Mouse (Mus musculus): Measurements from ENCODE around the gene Ifitm7.
"Not testable (repeated sequence)": the region's sequence is repeated elsewhere in the genome, so short reads cannot be mapped to it uniquely, and the experiment has no call there.

Ifitm7 gene

DNA sequence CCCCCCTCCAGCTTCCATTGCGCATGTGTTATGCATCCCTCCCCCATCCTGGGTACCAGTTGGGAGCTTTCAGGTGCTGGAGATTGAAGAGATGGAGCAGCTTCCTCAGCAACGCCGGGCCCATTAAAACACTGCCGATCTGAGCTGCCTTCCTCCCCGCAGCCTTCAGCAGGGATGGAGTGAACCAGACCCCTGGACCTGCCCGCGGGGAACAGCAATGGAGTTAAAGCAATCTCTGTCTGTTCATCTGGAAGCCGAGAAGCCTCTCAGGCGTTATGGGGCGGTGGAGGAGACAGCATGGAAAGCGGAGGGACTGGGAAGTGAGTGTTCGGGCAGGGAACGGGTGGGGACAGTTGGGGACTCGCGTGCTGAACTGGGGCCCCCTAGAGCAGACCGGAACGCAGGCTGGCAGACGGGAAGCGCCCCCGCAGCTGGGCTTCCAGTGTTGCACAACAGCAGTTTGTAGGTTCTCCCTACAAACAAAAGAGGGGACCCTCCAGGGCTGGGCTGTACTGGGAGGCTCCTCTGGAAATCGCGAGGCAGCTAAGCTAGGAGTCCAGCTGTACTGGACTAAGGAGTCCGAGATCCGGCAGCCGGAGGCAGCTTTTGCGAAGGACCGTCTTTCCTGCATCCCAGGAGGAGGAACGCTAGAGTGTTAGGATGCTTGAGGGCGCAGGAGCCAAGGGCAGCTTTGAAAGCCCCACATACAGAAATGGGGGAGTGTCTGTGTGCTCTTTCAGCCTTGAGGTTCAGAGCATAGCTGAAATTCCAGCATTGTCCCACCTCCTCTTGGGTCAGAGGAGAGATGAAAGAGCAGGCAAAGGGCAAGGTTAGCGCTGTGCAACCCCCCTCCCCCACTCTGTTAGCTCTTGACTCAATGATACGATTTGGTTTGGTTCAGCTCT lies at the start of gene Ifitm7, which contains the start of gene 2900011O08Rik:
TSS of gene Ifitm7 (minus strand) at position 315 of the 905 bp plus-strand sequence.
TSS of gene 2900011O08Rik (plus strand) at position 31 of the 905 bp plus-strand sequence.
- no peak for DNase-seq

DNA sequence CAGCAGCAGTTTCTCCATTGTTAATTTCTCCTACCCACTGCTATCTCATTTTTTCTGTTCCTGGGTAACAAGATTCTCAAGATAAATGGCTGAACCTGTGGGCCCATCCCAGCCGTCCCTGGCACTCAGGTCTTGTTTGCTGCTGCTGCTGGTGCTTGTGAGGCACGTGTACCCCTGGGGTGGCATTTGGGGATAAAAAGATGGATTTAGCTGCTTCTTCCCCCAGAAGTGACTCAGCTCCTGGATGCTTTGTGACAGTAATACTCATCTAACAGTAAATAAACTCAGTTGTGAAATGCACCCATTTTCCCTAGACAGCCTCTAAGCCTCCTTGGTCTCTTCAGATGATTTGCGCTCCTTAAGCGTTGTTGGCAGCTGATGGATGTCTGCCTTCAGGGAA lies 46.4 kb upstream of the Ifitm7 start:
- DNase-seq: no peak

DNA sequence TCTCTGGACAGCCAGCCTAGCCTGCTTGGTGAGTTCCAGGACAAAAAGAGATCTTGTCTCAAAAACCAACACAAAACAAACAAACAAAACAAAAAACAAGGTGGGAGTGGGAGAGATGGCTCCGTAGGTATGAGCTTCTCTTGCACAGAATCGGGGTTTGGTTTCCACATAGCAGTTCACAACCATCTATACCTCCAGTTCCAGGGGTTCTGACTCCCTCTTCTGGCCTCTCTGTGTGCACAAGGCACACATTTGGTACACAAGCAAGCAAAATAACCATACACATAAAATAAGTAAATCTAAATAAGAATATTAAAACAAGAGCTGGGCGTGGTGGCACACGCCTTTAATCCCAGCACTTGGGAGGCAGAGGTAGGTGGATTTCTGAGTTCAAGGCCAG lies 44.0 kb upstream of the Ifitm7 start:
- no peak for DNase-seq

DNA sequence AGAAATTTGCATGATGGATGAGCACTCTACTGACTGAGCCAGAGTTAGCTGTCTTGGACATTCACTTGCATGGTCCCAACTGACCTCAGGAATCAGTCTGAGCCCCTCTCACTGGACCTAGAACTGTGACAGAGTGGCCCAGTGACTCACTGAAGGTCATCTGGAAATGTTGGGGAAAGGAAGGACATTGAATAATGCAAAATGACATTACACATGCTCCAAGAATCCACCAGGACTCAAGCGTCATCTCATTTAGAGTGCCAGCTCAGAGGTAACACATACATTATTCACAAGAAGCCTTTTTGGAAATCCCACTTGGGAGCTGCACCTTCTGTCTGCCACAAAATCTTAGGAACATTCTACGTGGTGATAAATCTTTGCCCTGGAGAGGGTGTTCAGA lies 43.2 kb upstream of the Ifitm7 start:
- DNase-seq: no peak

DNA sequence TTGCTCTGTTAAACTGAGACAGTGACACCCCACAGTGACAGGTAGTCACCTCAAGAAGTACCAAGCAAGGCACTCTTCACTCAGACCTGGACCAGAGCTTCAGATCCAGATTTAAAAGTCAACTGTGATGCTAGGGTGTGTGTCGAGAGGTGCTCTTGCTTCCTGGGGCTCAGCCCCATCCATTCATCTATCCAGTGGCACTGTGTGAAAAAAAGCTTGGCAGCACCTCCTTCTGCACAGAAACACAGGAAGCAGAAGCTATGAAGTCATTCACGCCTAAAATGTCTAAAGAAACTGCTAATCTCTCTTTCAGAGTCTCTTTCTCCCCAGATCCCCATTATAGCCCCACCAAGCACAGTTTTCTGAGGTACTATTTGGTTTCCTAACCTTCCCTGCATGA lies 42.4 kb upstream of the Ifitm7 start:
- no peak for DNase-seq

DNA sequence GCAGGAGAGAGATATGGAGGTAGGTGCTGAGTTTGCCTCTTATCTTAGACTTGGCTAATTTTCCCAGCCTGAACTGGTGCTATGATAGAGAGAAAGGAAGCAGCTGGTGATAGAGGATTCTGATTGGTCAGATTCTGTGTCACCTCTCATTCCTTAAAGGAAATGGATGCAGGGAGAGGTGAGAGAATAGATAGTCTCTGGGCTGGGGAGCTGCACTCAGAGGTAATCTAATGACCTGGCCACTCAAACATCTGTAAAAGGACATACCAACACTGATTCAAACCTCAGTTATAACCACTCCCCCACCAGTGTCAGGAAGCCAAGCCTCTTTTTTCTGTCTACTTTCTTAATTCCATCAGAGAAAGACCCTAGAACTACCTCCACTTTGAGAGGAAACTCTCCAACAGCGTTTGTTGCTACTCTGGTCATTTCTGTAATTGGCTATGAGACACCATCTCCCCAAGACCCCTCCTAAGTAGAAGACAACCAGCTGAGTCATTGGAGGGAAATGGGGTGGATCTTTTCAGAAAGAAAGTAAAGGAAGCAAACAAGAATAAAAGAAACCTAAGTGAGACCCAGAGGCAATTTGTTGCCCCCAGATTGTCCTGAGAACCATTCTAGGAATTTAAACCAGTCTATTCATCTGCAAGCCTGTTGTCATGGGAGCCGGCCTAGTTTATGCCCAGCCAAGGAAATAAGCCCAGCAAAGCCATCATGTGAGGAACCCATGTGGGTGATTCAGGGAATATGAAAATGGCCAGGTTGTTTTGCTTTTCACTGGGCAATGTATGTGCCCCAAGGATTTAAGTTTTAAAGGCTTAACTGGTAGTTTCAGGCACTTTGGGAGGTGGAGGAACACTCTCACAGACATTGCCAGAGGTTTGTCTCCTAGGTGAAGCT lies 38.7 kb upstream of the Ifitm7 start:
- DNase-seq: no peak

DNA sequence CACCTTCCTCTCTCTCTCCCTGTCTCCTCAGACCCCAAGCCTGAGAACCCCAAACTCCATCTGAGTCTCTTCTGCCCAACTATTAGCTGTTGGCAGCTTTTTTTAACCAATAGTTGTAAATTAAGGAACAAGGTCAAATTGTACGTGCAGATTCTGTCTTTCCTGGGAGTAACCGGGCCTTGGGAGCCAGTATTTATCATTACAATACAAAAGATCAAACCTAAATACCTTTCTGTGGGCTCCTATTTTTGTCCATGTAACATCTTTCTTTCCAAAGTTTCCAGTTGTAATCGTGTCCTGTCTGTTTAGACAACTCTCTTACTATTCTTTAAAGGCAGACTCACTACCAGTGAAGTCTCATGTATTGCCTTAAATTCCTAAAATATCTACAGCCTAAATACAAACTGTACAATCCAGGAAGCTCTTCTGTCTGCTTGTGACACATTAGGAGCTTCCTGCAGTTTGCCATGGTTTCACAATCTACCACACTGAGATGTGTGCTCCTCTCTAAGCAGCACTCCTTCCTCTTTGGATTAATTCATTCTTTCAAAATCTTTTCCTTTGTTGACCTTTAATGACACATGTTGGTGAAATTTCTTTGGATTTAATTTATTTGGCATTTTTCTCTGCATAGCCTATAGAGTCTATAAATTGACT lies 34.6 kb upstream of the Ifitm7 start:
- no peak for DNase-seq

DNA sequence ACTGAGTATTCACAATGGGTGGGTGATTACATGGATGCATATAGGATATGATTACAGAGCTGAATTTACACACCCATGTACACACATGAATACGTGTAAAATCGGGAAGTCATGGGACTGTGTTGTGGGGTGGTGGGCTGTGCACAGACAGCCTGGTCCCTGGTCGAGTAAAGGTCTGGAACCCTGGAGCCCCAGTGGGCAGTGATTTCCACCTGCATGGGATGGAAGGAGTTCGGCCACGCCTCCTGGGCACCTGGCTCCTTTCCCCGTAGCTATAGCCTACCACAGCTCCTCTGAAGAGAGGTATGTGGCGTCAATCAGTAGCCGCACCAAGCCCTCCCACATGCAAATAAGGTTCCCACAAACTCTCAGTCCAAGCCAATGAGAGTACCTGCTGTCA lies 30.6 kb upstream of the Ifitm7 start:
- no peak for DNase-seq

DNA sequence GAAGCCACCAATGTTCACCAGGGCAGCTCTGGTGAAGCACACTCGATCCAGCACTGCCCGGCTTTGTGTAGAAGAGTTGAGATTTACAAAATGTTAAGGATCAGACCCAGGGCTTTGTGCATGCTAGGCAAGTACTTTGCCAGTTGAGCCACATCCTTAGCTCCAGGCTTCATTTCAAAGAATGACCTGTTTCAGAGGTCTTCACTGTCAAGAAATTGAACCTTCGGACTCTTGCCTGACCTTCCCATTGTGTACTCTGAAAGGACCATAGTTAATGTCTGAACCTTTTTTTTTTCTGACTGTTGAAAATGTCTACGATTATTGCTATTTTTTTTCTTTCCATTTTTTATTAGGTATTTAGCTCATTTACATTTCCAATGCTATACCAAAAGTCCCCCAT lies 23.3 kb upstream of the Ifitm7 start:
- no peak for DNase-seq

DNA sequence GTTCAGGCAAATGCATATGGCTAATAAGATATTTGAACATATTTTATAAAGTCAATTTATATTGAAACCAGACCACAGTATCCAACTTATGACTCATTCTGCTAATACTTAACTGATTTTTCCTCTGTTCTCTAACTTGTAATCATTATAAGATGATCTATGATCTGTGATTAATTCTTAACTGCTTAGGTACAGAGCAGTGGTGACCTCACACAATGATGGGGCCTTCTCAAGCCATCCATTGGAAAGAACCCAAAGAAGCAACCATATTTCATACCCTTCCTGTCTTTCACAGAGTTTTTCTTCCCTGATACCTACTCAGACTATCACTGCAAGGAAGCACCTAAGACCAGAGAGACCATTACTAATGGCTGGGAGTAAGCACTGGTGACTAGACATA lies 22.0 kb upstream of the Ifitm7 start:
- no peak for DNase-seq

DNA sequence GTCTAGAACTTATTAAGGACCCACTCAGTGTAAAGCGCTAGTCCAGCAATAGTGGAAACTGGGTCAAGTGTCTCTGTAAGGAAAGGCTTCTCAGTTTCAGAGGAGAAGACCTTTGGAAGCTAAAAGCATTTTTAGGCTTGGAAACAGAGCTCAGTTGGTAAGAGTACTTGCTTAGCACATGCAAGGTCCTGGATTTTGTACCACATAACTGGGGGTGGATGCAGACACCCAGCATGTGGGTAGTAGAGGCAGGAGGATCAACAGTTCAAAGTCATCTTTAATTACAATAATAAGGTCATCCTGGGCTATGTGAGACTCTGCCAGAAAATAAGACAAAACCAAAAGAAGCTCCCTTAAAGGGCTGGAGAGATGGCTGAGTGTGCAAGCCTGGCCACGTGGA lies 21.4 kb upstream of the Ifitm7 start:
- DNase-seq: no peak

DNA sequence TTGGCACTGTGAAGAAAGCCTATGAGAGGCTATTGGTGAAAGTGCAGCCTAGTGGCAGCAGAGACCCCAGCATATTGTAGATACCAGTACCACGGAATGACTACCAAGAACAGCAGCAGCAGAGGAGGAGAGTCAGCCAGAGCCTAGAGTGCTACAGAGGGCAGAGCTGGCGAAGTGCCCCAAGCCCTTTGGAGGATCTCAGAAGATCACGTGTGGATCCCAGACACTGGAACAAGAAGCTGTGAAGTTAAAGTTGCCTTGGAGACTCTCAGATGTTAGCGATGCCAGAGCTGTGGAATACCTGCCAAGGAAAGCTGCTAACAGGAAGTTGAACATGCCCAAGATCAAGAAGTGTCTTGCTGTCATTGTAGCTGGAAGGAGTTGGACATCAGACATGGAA lies 18.6 kb upstream of the Ifitm7 start:
- DNase-seq: no peak

DNA sequence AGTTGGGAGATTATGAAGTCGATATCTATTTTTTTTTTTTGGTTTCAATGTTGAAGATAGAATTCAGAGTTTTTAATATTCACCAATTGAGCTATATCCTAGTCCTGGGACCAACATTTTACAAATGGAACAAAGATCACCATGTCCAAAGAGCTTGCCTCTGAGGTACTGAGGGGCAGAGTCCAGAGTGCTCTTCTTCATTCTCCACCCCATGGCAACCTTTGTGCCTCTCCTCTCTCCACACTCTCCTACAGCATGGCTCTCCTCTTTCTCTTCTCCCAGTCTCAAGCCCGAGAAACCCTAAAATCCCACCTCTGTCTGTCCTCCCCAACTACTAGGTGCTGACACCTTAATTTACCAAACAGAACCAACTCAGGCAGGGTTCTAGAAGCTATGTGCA lies 18.0 kb upstream of the Ifitm7 start:
- DNase-seq: no peak

DNA sequence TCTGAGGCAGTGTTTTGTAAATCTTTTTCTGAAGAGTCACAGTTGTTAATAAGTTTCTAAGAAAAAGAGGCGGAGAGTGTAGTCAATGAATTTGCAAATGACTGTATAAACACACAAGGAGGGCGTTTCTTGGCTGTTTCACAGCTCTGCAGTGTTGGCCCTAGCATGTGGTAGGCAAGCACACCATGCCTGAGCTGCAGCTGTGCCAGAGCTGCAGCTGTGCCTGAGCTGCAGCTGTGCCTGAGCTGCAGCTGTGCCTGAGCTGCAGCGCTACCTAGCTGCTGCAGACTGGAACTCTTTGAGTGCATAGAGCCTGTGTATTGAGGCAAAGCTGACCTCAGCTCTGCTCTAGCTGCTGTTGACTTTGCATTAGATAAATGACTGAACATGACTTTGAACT lies 17.5 kb upstream of the Ifitm7 start:
- no peak for DNase-seq

DNA sequence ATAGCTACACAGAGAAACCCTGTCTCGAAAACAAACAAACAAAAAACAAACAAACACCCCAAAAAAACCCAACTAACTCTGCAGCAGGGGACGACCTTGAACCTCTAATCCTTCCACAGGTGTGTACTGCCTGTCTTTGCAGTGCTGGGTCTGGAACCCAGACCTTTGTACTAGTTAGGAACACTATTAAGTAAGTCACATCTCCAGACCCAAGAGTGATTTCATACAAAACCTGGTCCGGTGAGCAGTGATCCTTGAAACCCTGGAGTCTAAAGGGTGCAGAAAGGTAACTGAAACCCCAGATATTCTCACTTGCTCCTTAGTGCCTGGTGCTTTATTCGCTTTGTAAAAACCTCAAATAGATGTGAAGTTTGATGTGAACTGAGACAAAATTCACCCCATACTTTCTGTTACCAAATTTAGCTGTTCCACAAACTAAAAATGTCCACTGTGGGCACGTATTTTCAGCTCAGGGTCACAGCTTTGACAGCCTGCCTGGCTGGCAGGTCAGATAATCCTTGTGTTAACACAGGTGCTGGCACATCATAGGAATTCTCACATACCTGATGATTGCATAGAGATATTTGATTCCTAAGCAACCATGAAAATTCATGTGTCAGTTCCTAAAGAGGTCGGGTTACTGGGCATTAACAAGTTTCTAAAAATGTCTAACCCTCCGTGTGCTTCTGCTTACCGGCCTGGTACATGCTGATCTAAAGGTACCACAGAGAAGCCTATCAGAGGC lies 16.9 kb upstream of the Ifitm7 start:
- no peak for DNase-seq

DNA sequence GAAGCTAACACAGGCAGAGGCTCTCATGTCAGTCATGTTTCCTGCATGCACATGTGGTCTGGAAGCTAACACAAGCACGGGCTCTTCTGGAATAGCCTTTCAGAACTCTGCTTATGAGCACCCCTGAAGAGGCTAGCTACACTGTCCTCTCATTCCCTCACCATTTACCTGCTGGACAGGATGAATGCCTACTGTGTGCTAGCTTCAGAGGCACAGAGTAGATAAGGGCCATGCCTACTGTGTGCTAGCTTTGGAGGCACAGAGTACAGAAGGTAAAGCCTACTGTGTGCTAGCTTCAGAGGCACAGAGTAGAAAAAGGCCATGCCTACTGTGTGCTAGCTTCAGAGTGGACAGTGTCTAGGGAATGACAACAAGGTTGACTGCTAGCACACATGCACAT lies 7.8 kb upstream of the Ifitm7 start:
- no peak for DNase-seq

DNA sequence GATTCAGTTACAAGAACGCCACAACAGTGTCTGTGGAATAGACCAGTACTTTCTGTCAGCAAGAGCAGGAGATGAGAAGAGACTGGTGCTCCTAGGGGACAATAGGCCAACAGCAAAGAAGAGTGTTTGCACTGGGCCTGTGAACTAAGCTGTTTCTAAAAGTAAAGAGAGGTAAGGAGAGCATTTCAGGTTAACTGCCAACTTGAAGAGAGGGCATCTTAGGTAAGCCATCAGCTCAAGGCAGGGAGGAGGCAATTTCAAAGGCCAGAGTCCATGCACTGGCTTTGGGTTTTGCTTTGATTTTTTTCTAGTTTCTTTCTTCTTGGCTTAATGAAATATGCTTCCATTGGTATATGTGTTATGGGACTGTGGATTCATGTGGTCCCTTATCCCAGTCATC lies 7.4 kb upstream of the Ifitm7 start:
- no peak for DNase-seq

DNA sequence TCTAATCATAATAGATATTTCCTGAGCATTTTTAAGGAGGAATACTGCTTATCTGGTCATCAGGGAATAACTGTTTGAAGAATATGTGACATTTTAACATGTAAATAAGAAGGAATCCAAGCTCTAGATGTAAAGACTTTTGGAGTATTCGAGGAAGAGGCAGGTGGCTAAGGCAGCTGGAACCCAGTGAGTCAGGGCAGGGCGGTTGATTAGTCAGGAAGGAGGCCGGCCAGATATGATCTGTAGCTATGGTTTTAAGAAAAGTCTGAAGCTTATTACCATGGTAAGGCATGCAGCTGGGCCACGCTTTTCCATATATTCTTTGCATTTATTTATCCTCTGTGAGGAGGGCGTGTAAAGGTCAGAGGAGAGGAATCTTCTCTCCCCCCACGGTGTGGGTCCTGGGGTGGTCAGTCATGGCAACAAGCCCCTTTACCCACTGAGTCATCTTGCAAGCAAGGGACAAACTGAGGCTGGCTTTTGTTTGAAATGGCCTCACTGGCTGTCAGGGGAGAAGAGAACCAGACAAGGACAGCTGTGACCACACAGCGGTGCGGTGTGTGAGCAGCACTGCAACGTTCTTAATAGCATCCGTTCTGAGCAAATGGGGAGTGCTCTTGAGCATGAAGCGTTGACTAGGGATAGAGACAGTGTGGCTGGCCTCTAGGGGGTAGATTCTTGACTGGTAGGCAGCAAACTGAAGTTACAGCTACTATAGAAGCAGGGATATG lies 6.0 kb upstream of the Ifitm7 start:
- DNase-seq: no peak

DNA sequence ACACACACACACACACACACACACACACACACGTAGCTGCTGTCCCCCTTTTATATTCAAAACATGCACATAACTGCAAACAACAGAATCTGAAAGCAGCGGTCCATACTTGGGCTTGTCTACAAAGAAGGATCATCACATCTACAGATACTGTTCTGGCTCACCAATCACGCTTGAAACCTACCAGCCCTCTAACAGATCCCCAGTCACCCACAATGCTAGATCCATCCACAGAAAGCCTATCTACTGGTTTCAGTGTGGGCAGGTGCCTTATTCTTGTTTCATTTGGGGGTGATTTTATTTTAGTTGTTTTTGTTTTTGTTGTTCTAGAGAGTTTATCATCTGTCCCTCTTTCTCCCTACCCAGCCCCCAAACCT lies 503 bp downstream of the Ifitm7 start:
- no peak for DNase-seq

DNA sequence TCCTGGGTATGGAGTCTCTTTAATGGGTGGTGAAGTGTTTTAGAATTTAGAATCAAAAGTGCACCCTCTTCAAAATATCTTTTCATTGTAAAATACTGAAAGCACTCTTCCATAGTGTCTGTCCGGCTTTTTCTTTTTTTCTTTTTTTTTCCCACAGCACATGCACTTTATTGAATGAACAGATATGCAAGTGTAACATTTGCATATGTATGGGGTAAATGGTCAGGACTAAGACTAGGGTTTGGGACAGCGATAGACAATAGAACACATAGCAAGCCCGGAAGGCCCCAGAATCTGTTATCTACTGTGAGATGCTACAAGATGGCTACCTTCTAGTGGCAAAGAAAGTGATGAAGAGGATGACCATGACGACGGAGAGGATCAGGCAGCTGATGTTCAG lies 3.5 kb downstream of the Ifitm7 start:
- DNase-seq: no peak

DNA sequence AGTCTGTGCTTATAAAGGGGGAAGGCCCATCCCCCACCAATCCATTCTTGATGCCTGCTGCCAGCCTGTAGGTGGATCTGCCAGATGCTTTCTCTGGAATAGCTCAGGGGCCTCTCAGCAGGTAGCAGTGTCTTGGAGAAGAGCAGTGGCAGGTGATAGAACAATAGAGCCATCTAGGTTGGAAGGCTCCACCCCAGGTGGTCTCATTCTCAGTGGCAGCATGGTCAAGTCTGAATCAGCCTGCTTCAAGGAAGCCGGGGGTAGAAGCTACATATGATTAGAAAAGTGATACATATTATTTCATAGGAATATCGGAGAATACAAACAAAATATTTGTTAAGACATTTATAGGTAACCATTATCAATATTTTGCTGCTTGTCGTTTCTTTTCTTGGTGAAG lies 5.0 kb downstream of the Ifitm7 start:
- not testable (repeated sequence) for DNase-seq

DNA sequence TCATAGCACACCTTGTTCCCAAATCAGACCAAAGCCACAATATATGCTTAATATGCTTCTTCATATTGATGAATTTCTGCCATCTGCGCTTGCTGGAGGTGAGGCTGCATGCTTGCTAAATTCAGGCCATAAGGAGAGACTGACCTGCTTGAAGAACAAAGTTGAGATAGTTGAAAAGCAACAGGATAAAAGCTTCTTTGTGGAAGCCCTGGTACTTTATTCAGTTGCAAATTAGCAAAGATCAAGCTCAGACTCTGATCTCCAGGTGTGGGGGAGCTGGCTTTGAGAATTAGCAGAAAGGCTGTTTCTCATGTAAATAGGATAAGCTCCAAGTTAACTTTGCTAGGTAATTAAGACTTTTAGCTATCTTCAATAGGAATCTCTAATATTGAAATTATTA lies 9.7 kb downstream of the Ifitm7 start:
- not testable (repeated sequence) for DNase-seq
